Mouse (Mus musculus) cerebellum, adult 9-11 months (tissue): ENCODE results near the gene Smurf2.

ENCODE experiments used
- DNase-seq: peaks from one replicate; pipeline ENCODE4 v3.0.0; 2022

The Smurf2 gene

GRCm38 (mm10) chr11:106770195-106770974 is 150.1 kb downstream of the Smurf2 start:
- DNase-seq, result no peak
